In genomic region chr14:75753991-75754817, GRCm38 (mm10) we compare ENCODE assay signal across 8 mouse cellular contexts. TPM values are rescaled to one million over a fixed set of nuclear protein-coding genes. Genes with fewer than 3 reads are reported as not detected.
DNase-seq lines count a peak whose midpoint lies in the region; ATAC-seq lines count a peak whose summit lies in the region.

Cog3 (minus strand) TSS chr14:75754517.

- H3K27me3 ChIP-seq in heart, embryonic 14.5 days (ENCODE audit: control insufficient read depth, insufficient read depth, low read length) = no peaks in the 10 kb centered on the region
- H3K27me3 ChIP-seq in liver, embryonic 13.5 days = peaks cover 4% of the 10 kb centered on the region; the same call in 1 of the 2 replicates
- no peaks in the 10 kb centered on the region for H3K27me3 ChIP-seq in stomach, embryonic 16.5 days (ENCODE audit: control insufficient read depth, insufficient read depth, low read length)

- peak; percentile 82 for DNase-seq in c-Kit-negative CD71-positive TER-119-positive erythroid progenitor cells, embryonic 14.5 days (ENCODE audit: low read depth, low spot score)
- DNase-seq in fibroblast of lung, adult 2 months (ENCODE audit: low read depth) = peak; percentile 84
- peak; percentile 97 for DNase-seq in kidney, postnatal 14 days
- DNase-seq in liver, embryonic 13.5 days = peak; percentile 93
- peak; percentile 95 for DNase-seq in neural tube, embryonic 10.5 days (ENCODE audit: extremely low spot score, low spot score)

- no peaks in the 10 kb centered on the region for H3K9me3 ChIP-seq in heart, embryonic 14.5 days (ENCODE audit: control insufficient read depth, low read length)
- no peaks in the 10 kb centered on the region for H3K9me3 ChIP-seq in liver, embryonic 13.5 days (replicated peaks)
- H3K9me3 ChIP-seq in stomach, embryonic 16.5 days (replicated peaks; ENCODE audit: control insufficient read depth, low read length) = no peaks in the 10 kb centered on the region

- peak within 1 kb of the TSS; percentile 96 for H3K9ac ChIP-seq in heart, embryonic 14.5 days (ENCODE audit: low read length)
- H3K9ac ChIP-seq in liver, embryonic 13.5 days = peak within 1 kb of the TSS; percentile 96
- peak within 1 kb of the TSS; percentile 96 for H3K9ac ChIP-seq in stomach, embryonic 16.5 days (ENCODE audit: low read length)

- peak within 1 kb of the TSS; percentile 78 to 89 for H3K27ac ChIP-seq in heart, embryonic 14.5 days (replicated peaks in 1 of 2; ENCODE audit: control insufficient read depth in 1 of 2, insufficient read depth in 1 of 2, low read depth in 2 of 2, low read length in 2 of 2)
- H3K27ac ChIP-seq in liver, embryonic 13.5 days = peak within 1 kb of the TSS; percentile 92
- H3K27ac ChIP-seq in stomach, embryonic 16.5 days (ENCODE audit: low read length) = peak within 1 kb of the TSS; percentile 95

- WGBS in heart, embryonic 14.5 days = under 1% methylated on average over 72 of the region's 78 CpGs
- WGBS in liver, embryonic 13.5 days (ENCODE audit: insufficient replicate concordance) = under 1% methylated on average over 78 of the region's 78 CpGs
- WGBS in stomach, embryonic 16.5 days = under 1% methylated on average over 78 of the region's 78 CpGs

- H3K4me1 ChIP-seq in heart, embryonic 14.5 days (ENCODE audit: control insufficient read depth in 2 of 2, insufficient read depth in 2 of 2, low read length in 2 of 2) = peaks cover 5 to 18% of the 10 kb centered on the region in 2 experiments
- H3K4me1 ChIP-seq in liver, embryonic 13.5 days (replicated peaks) = peaks cover 46% of the 10 kb centered on the region
- peaks cover 18% of the 10 kb centered on the region for H3K4me1 ChIP-seq in stomach, embryonic 16.5 days (ENCODE audit: control insufficient read depth, insufficient read depth, low read length)

- peak within 1 kb of the TSS; percentile 82 to 98 for H3K4me3 ChIP-seq in heart, embryonic 14.5 days (ENCODE audit: control insufficient read depth in 1 of 2, insufficient read depth in 1 of 2, low read depth in 1 of 2, low read length in 2 of 2)
- peak within 1 kb of the TSS; percentile 98 for H3K4me3 ChIP-seq in liver, embryonic 13.5 days (replicated peaks)
- H3K4me3 ChIP-seq in stomach, embryonic 16.5 days (replicated peaks; ENCODE audit: low read length) = peak within 1 kb of the TSS; percentile 99

- peak within 1 kb of the TSS; percentile 85 for H3K4me2 ChIP-seq in heart, embryonic 14.5 days (ENCODE audit: low read length)
- peak within 1 kb of the TSS; percentile 92 for H3K4me2 ChIP-seq in liver, embryonic 13.5 days
- H3K4me2 ChIP-seq in stomach, embryonic 16.5 days (ENCODE audit: low read depth, low read length) = peak within 1 kb of the TSS; percentile 60

- peak; percentile 97 for ATAC-seq in CD4-positive, CD25-positive, alpha-beta regulatory T cell, adult 4 months
- ATAC-seq in heart, embryonic 14.5 days (ENCODE audit: insufficient number of reproducible peaks, insufficient read depth, low FRiP score, low read depth) = peak; percentile 95
- peak; percentile 96 for ATAC-seq in liver, embryonic 13.5 days (ENCODE audit: low read depth)
- peak; percentile 98 for ATAC-seq in stomach, embryonic 16.5 days (ENCODE audit: insufficient read depth, low FRiP score)

- no peaks in the 10 kb centered on the region for H3K36me3 ChIP-seq in heart, embryonic 14.5 days (ENCODE audit: control insufficient read depth, insufficient read depth, low read length)
- no peaks in the 10 kb centered on the region for H3K36me3 ChIP-seq in liver, embryonic 13.5 days
- no peaks in the 10 kb centered on the region for H3K36me3 ChIP-seq in stomach, embryonic 16.5 days (ENCODE audit: control insufficient read depth, insufficient read depth, low read length)

RNA-seq across cellular contexts. Expression of gene Cog3, which starts in this region (rescaled TPM):
- polyA plus RNA-seq in CD4-positive, CD25-positive, alpha-beta regulatory T cell, adult 4 months (2017; shearing (Covaris generic)) = 10 to 100 TPM in 1 of 2 experiments, 1 to 10 TPM in 1; 9.4 to 11.3 TPM
- polyA plus RNA-seq in heart, embryonic 14.5 days (2014; fragmentation: Nextera tagmentation; extraction: Ambion mirVana) = 16.0 and 16.5 TPM in 2 replicates
- polyA plus RNA-seq in liver, embryonic 13.5 days (2015; fragmentation: Nextera tagmentation; extraction: Ambion mirVana) = 6.9 and 8.1 TPM in 2 replicates
- polyA plus RNA-seq in stomach, embryonic 16.5 days (2015; fragmentation: Nextera tagmentation; extraction: Ambion mirVana) = 21.7 and 22.1 TPM in 2 replicates

Comparison
In these comparisons a context has a peak if more than half of its experiments do, and no peak if none do; other contexts are left out.
1. Peak in every context shown above with its lines: DNase-seq, ATAC-seq, H3K4me3 ChIP-seq and H3K27ac ChIP-seq.